Mouse (Mus musculus) embryonic facial prominence, embryonic 15.5 days (tissue): Measurements from ENCODE around the gene Evc2. TPM values are rescaled to one million over a fixed set of nuclear protein-coding genes. Genes with fewer than 3 reads are reported as not detected.

Experiments
- ATAC-seq: fragments of 200-750 bp; cut with Nextera tagmentation; 2 replicates; pipeline ENCODE4 v1.8.0; 2017; ENCODE audit warnings: low read depth, moderate TSS enrichment; ENCODE audit not compliant: insufficient number of reproducible peaks, low FRiP score, low TSS enrichment
- H3K27ac ChIP-seq: fragments of 300-500 bp; sonication (generic); replicated peaks from 2 replicates; pipeline ENCODE4 v1.5.1; 2015; ENCODE audit warnings: mild to moderate bottlenecking, inconsistent platforms
- H3K27me3 ChIP-seq: fragments of 300-500 bp; sonication (generic); 2 replicates; pipeline ENCODE4 v1.6.1; 2015; ENCODE audit warnings: inconsistent platforms
- H3K36me3 ChIP-seq: fragments of 300-500 bp; sonication (generic); 2 replicates; pipeline ENCODE4 v1.6.1; 2015; ENCODE audit warnings: mild to moderate bottlenecking, inconsistent platforms
- H3K4me1 ChIP-seq: fragments of 300-500 bp; sonication (generic); 2 replicates; pipeline ENCODE4 v1.6.1; 2015; ENCODE audit warnings: inconsistent platforms
- H3K4me2 ChIP-seq: fragments of 300-500 bp; sonication (generic); replicated peaks from 2 replicates; pipeline ENCODE4 v1.6.1; 2015; ENCODE audit warnings: mild to moderate bottlenecking, inconsistent platforms
- H3K4me3 ChIP-seq: fragments of 300-500 bp; sonication (generic); replicated peaks from 2 replicates; pipeline ENCODE4 v1.5.1; 2015; ENCODE audit warnings: mild to moderate bottlenecking, inconsistent platforms
- H3K9ac ChIP-seq: fragments of 300-500 bp; sonication (generic); 2 replicates; pipeline ENCODE4 v1.6.1; 2015; ENCODE audit warnings: inconsistent platforms
- H3K9me3 ChIP-seq: fragments of 300-500 bp; sonication (generic); replicated peaks from 2 replicates; pipeline ENCODE4 v1.6.1; 2016; ENCODE audit warnings: inconsistent platforms
- WGBS: fragments of 180-500 bp; shearing (Covaris S2); methylation state at CpG from one replicate; pipeline ENCODE4 v1.1.7; 2015; 5-methylcytosine and 5-hydroxymethylcytosine counted together
- polyA plus RNA-seq: library from polyadenylated mRNA; unstranded; fragments of >200 nt; fragmentation: Nextera tagmentation; extraction: Ambion mirVana; gene quantifications from 2 replicates; pipeline ENCODE4 v1.2.1, GENCODE M21; 2015

Evc2 gene
- polyA plus RNA-seq, 1 experiment from 2014 or later = 24.5 TPM

GRCm38 (mm10) chr5:37363284-37363683 lies 25.0 kb downstream of the Evc2 start:
- Histone ChIP-seq H3K4me1 (peaks cover 9% of the 10 kb centered on the region; the same call in 1 of the 2 replicates), H3K9ac (no peak overlapping the region), H3K36me3 (peaks cover 24% of the 10 kb centered on the region)

GRCm38 (mm10) chr5:37365751-37366150 lies 27.5 kb downstream of the Evc2 start:
- Histone ChIP-seq H3K9ac (no peak overlapping the region), H3K27ac (peak overlapping the region; percentile 44; the same call in 1 of the 2 replicates), H3K9me3 (no peaks in the 10 kb centered on the region), H3K36me3 (peaks cover 27% of the 10 kb centered on the region), H3K4me1 (peaks cover 9% of the 10 kb centered on the region; the same call in 1 of the 2 replicates), H3K4me3 (no peak overlapping the region), H3K27me3 (no peaks in the 10 kb centered on the region), H3K4me2 (no peak overlapping the region)
- ATAC-seq = no peak; the same call in 1 of the 2 replicates

More at GRCm38 (mm10) chr5:37363284-37363683, 25.0 kb downstream of the Evc2 start:
- no peak overlapping the region for H3K27ac ChIP-seq
- no peak overlapping the region for H3K4me2 ChIP-seq
- 80% methylated on average over 5 of the region's 5 CpGs for WGBS
- H3K27me3 ChIP-seq = no peaks in the 10 kb centered on the region
- H3K4me3 ChIP-seq = no peak overlapping the region
- no peak for ATAC-seq
- H3K9me3 ChIP-seq = no peaks in the 10 kb centered on the region

GRCm38 (mm10) chr5:37368796-37369195 lies 30.5 kb downstream of the Evc2 start:
- Histone ChIP-seq H3K27me3 (no peaks in the 10 kb centered on the region), H3K9ac (no peak overlapping the region), H3K9me3 (no peaks in the 10 kb centered on the region), H3K36me3 (peaks cover 37% of the 10 kb centered on the region), H3K4me2 (no peak overlapping the region), H3K4me1 (peaks cover 9% of the 10 kb centered on the region; the same call in 1 of the 2 replicates), H3K4me3 (no peak overlapping the region), H3K27ac (no peak overlapping the region)
- 72% methylated on average over 8 of the region's 8 CpGs for WGBS
- no peak for ATAC-seq

GRCm38 (mm10) chr5:37377376-37377775 lies 39.1 kb downstream of the Evc2 start:
- Histone ChIP-seq H3K27ac (no peak overlapping the region), H3K4me1 (no peaks in the 10 kb centered on the region), H3K9ac (no peak overlapping the region), H3K4me2 (no peak overlapping the region), H3K27me3 (no peaks in the 10 kb centered on the region), H3K4me3 (no peak overlapping the region), H3K36me3 (peaks cover 63% of the 10 kb centered on the region), H3K9me3 (no peaks in the 10 kb centered on the region)
- ATAC-seq = no peak
- 86% methylated on average over 7 of the region's 7 CpGs for WGBS

- H3K27me3 ChIP-seq = no peaks in the 10 kb centered on the region
- H3K4me1 ChIP-seq = no peaks in the 10 kb centered on the region
- no peak overlapping the region for H3K4me2 ChIP-seq
- H3K9ac ChIP-seq = no peak overlapping the region
- no peak for ATAC-seq
- peaks cover 70% of the 10 kb centered on the region for H3K36me3 ChIP-seq
- H3K27ac ChIP-seq = no peak overlapping the region
- 84% methylated on average over 4 of the region's 4 CpGs for WGBS
- no peak overlapping the region for H3K4me3 ChIP-seq
- H3K9me3 ChIP-seq = no peaks in the 10 kb centered on the region
Observed at GRCm38 (mm10) chr5:37380641-37381040, 42.3 kb downstream of the Evc2 start.

- no peaks in the 10 kb centered on the region for H3K9me3 ChIP-seq
- H3K4me1 ChIP-seq = no peaks in the 10 kb centered on the region
- WGBS = 87% methylated on average over 3 of the region's 3 CpGs
- H3K9ac ChIP-seq = no peak overlapping the region
- peaks cover 80% of the 10 kb centered on the region for H3K36me3 ChIP-seq
- H3K4me2 ChIP-seq = no peak overlapping the region
- no peak for ATAC-seq
- H3K27me3 ChIP-seq = no peaks in the 10 kb centered on the region
- H3K27ac ChIP-seq = no peak overlapping the region
- no peak overlapping the region for H3K4me3 ChIP-seq
Observed at GRCm38 (mm10) chr5:37383570-37383969, 45.3 kb downstream of the Evc2 start.

- Histone ChIP-seq H3K36me3 (peaks cover 40% of the 10 kb centered on the region), H3K4me3 (no peak overlapping the region), H3K4me1 (no peaks in the 10 kb centered on the region), H3K9ac (no peak overlapping the region), H3K4me2 (no peak overlapping the region), H3K27me3 (no peaks in the 10 kb centered on the region), H3K27ac (no peak overlapping the region), H3K9me3 (no peaks in the 10 kb centered on the region)
- ATAC-seq = no peak
- WGBS = 83% methylated on average over 3 of the region's 3 CpGs
Observed at GRCm38 (mm10) chr5:37388646-37389045, 50.3 kb downstream of the Evc2 start.

GRCm38 (mm10) chr5:37389808-37390495 lies 51.7 kb downstream of the Evc2 start:
- Histone ChIP-seq H3K27ac (no peak overlapping the region), H3K4me1 (no peaks in the 10 kb centered on the region), H3K4me2 (no peak overlapping the region), H3K9me3 (no peaks in the 10 kb centered on the region), H3K9ac (no peak overlapping the region), H3K27me3 (no peaks in the 10 kb centered on the region), H3K4me3 (no peak overlapping the region), H3K36me3 (peaks cover 32% of the 10 kb centered on the region)
- WGBS = 54% methylated on average over 13 of the region's 13 CpGs
- no peak for ATAC-seq

- Histone ChIP-seq H3K27ac (no peak overlapping the region), H3K4me1 (no peaks in the 10 kb centered on the region), H3K4me3 (no peak overlapping the region), H3K9me3 (no peaks in the 10 kb centered on the region), H3K4me2 (no peak overlapping the region), H3K36me3 (peaks cover 41% of the 10 kb centered on the region), H3K9ac (no peak overlapping the region), H3K27me3 (no peaks in the 10 kb centered on the region)
- 94% methylated on average over 10 of the region's 10 CpGs for WGBS
- no peak for ATAC-seq
Observed at GRCm38 (mm10) chr5:37390923-37391322, 52.6 kb downstream of the Evc2 start.

GRCm38 (mm10) chr5:37391901-37392300 lies 53.6 kb downstream of the Evc2 start:
- H3K9me3 ChIP-seq = no peaks in the 10 kb centered on the region
- no peak overlapping the region for H3K27ac ChIP-seq
- no peaks in the 10 kb centered on the region for H3K27me3 ChIP-seq
- no peak overlapping the region for H3K4me2 ChIP-seq
- no peak overlapping the region for H3K4me3 ChIP-seq
- no peak overlapping the region for H3K9ac ChIP-seq
- 90% methylated on average over 10 of the region's 10 CpGs for WGBS
- H3K4me1 ChIP-seq = no peaks in the 10 kb centered on the region
- no peak for ATAC-seq
- peaks cover 34% of the 10 kb centered on the region for H3K36me3 ChIP-seq

- H3K27me3 ChIP-seq = no peaks in the 10 kb centered on the region
- WGBS = 85% methylated on average over 22 of the region's 22 CpGs
- H3K9me3 ChIP-seq = no peaks in the 10 kb centered on the region
- H3K4me1 ChIP-seq = no peaks in the 10 kb centered on the region
- H3K4me3 ChIP-seq = no peak overlapping the region
- no peak overlapping the region for H3K27ac ChIP-seq
- peaks cover 41% of the 10 kb centered on the region for H3K36me3 ChIP-seq
- ATAC-seq = no peak
- no peak overlapping the region for H3K4me2 ChIP-seq
- H3K9ac ChIP-seq = no peak overlapping the region
Observed at GRCm38 (mm10) chr5:37395172-37396030, 57.1 kb downstream of the Evc2 start.
